ENCODE assay signal across 27 mouse cellular contexts in genomic region chr2:90659639-90660038, GRCm38 (mm10). TPM values are rescaled to one million over a fixed set of nuclear protein-coding genes. Genes with fewer than 3 reads are reported as not detected.
DNase-seq lines count a peak whose midpoint lies in the region; ATAC-seq and TF ChIP-seq lines count a peak whose summit lies in the region.
"Had no signal": no experiment of that assay in that cellular context is flagged by ENCODE, and none has a peak within 500 bp of the region (broad histone marks: within the 10 kb centered on the region; RNA-seq: fewer than 3 reads in every experiment).

No protein-coding gene starts in this region.

- 68% methylated on average over 3 of the region's 3 CpGs for WGBS in embryonic facial prominence, embryonic 13.5 days
- 82% methylated on average over 3 of the region's 3 CpGs for whole genome bisulfite sequencing in embryonic facial prominence, embryonic 10.5 days
- WGBS in liver, embryonic 11.5 days = 76% methylated on average over 3 of the region's 3 CpGs
- WGBS in liver, embryonic 15.5 days (ENCODE audit: insufficient replicate concordance) = 67% methylated on average over 3 of the region's 3 CpGs
- WGBS in hindbrain, embryonic 14.5 days = 70% methylated on average over 3 of the region's 3 CpGs

- ATAC-seq in embryonic facial prominence, embryonic 13.5 days (ENCODE audit: insufficient number of reproducible peaks, insufficient read depth, low FRiP score, low TSS enrichment, low read depth) = 0 out of 2 replicates have a peak, but pooled peaks have one; percentile 10
- no peak for ATAC-seq in liver, embryonic 11.5 days (replicated peaks; ENCODE audit: low FRiP score)
- no peak for ATAC-seq in liver, embryonic 15.5 days (ENCODE audit: insufficient read depth)
- no peak for ATAC-seq in hindbrain, embryonic 14.5 days (ENCODE audit: low FRiP score)
- ATAC-seq: forebrain, embryonic 13.5 days; forebrain, embryonic 16.5 days; hindbrain, postnatal 0 days; inflammation-experienced regulatory T-cells, adult 6 months; Patski had no signal

- no peaks in the 10 kb centered on the region for H3K27me3 ChIP-seq in embryonic facial prominence, embryonic 13.5 days
- no peaks in the 10 kb centered on the region for H3K27me3 ChIP-seq in embryonic facial prominence, embryonic 10.5 days (replicated peaks; ENCODE audit: low read depth, poor library complexity, severe bottlenecking)
- H3K27me3 ChIP-seq in liver, embryonic 11.5 days (replicated peaks; ENCODE audit: control insufficient read depth, insufficient read depth, low read length) = no peaks in the 10 kb centered on the region
- no peaks in the 10 kb centered on the region for H3K27me3 ChIP-seq in MEL (ENCODE audit: control insufficient read depth in 1 of 2, insufficient read depth in 2 of 2, low read length in 2 of 2)
- H3K27me3 ChIP-seq in liver, embryonic 15.5 days = no peaks in the 10 kb centered on the region
- H3K27me3 ChIP-seq in hindbrain, embryonic 14.5 days (ENCODE audit: control insufficient read depth, insufficient read depth, low read length) = no peaks in the 10 kb centered on the region
- H3K27me3 ChIP-seq: forebrain, embryonic 13.5 days; heart, embryonic 15.5 days; hindbrain, embryonic 13.5 days; Patski had no signal

- H3K27ac ChIP-seq in embryonic facial prominence, embryonic 13.5 days = no peak overlapping the region
- no peak overlapping the region for H3K27ac ChIP-seq in embryonic facial prominence, embryonic 10.5 days (replicated peaks)
- H3K27ac ChIP-seq in liver, embryonic 11.5 days (ENCODE audit: low read depth, low read length) = no peak overlapping the region
- H3K27ac ChIP-seq in MEL (ENCODE audit: control insufficient read depth, low read depth, low read length) = peak overlapping the region; percentile 4; the same call in 1 of the 2 replicates
- H3K27ac ChIP-seq in liver, embryonic 15.5 days (replicated peaks) = peak overlapping the region; percentile 46; the same call in 1 of the 2 replicates
- no peak overlapping the region for H3K27ac ChIP-seq in hindbrain, embryonic 14.5 days
- H3K27ac ChIP-seq: forebrain, embryonic 10.5 days; forebrain, embryonic 13.5 days; heart, embryonic 15.5 days; hindbrain, embryonic 10.5 days; hindbrain, embryonic 13.5 days; hindbrain, postnatal 0 days had no signal

- DNase-seq in embryonic facial prominence, embryonic 10.5 days (ENCODE audit: low spot score) = no peak
- DNase-seq in liver, embryonic 11.5 days (ENCODE audit: low spot score) = peak; percentile 24
- no peak for DNase-seq in liver
- no peak for DNase-seq in MEL (ENCODE audit: low read depth, low spot score)
- DNase-seq in hindbrain, embryonic 14.5 days (ENCODE audit: low spot score) = no peak
- DNase-seq in left cerebral cortex, adult 8-10 months (ENCODE audit: low spot score in 2 of 2) = no peak
- DNase-seq: adrenal gland, postnatal 14 days; cerebellum, adult 11 months; cerebellum, adult 2 months; cerebellum, adult 9-11 months; cerebellum, postnatal 25 days; gastrocnemius, postnatal 14 days; heart, adult 11 months; heart, postnatal 10 days; heart, postnatal 36 days had no signal

- H3K9ac ChIP-seq in embryonic facial prominence, embryonic 13.5 days = no peak overlapping the region
- no peak overlapping the region for H3K9ac ChIP-seq in liver, embryonic 11.5 days (ENCODE audit: low read depth, low read length)
- no peak overlapping the region for H3K9ac ChIP-seq in MEL (ENCODE audit: control insufficient read depth, low read depth, low read length, poor library complexity, severe bottlenecking)
- H3K9ac ChIP-seq in liver, embryonic 15.5 days = no peak overlapping the region
- no peak overlapping the region for H3K9ac ChIP-seq in hindbrain, embryonic 14.5 days
- H3K9ac ChIP-seq: forebrain, embryonic 13.5 days; heart, embryonic 15.5 days; hindbrain, embryonic 13.5 days had no signal

- TF ChIP-seq CTCF in MEL (IDR thresholded peaks at IDR 0.05 in 2 of 3, conservative IDR thresholded peaks at IDR 0.05 in 1 of 3; ENCODE audit: control insufficient read depth in 1 of 3, insufficient read depth in 1 of 3, low read depth in 2 of 3, low read length in 3 of 3, poor library complexity in 1 of 3, severe bottlenecking in 1 of 3) = no peak

- no peak for TF ChIP-seq POLR2A in MEL (IDR thresholded peaks at IDR 0.05; ENCODE audit: control insufficient read depth in 1 of 2, insufficient read depth in 1 of 2, low read depth in 1 of 2, low read length in 2 of 2, poor library complexity in 1 of 2)

- H3K4me1 ChIP-seq in embryonic facial prominence, embryonic 13.5 days = peaks cover 11% of the 10 kb centered on the region
- peaks cover 11% of the 10 kb centered on the region for H3K4me1 ChIP-seq in embryonic facial prominence, embryonic 10.5 days
- H3K4me1 ChIP-seq in liver, embryonic 11.5 days (replicated peaks; ENCODE audit: control insufficient read depth, insufficient read depth, low read length) = peaks cover 22% of the 10 kb centered on the region
- H3K4me1 ChIP-seq in MEL (ENCODE audit: control insufficient read depth in 1 of 2, insufficient read depth in 2 of 2, low read length in 2 of 2) = peaks cover 19 to 38% of the 10 kb centered on the region in 2 experiments
- peaks cover 45% of the 10 kb centered on the region for H3K4me1 ChIP-seq in liver, embryonic 15.5 days (replicated peaks)
- no peaks in the 10 kb centered on the region for H3K4me1 ChIP-seq in hindbrain, embryonic 14.5 days (replicated peaks; ENCODE audit: control insufficient read depth, insufficient read depth, low read length)
- H3K4me1 ChIP-seq: forebrain, embryonic 13.5 days; heart, embryonic 15.5 days; hindbrain, embryonic 10.5 days; hindbrain, embryonic 13.5 days had no signal

- H3K79me2 ChIP-seq in MEL (ENCODE audit: control insufficient read depth, insufficient read depth, low read length, poor library complexity) = no peaks in the 10 kb centered on the region; the same call in 1 of the 2 replicates

- no peaks in the 10 kb centered on the region for H3K36me3 ChIP-seq in embryonic facial prominence, embryonic 13.5 days
- H3K36me3 ChIP-seq in embryonic facial prominence, embryonic 10.5 days (replicated peaks) = no peaks in the 10 kb centered on the region
- no peaks in the 10 kb centered on the region for H3K36me3 ChIP-seq in liver, embryonic 11.5 days (ENCODE audit: control insufficient read depth, insufficient read depth, low read length)
- H3K36me3 ChIP-seq in MEL (ENCODE audit: control insufficient read depth in 1 of 2, insufficient read depth in 2 of 2, low read length in 2 of 2) = peaks cover 0 to 33% of the 10 kb centered on the region in 2 experiments; a peak in 2 of 4 replicates
- H3K36me3 ChIP-seq in liver, embryonic 15.5 days (replicated peaks) = no peaks in the 10 kb centered on the region
- H3K36me3 ChIP-seq in hindbrain, embryonic 14.5 days (replicated peaks; ENCODE audit: control insufficient read depth, insufficient read depth) = no peaks in the 10 kb centered on the region
- H3K36me3 ChIP-seq: forebrain, embryonic 10.5 days; heart, embryonic 15.5 days; hindbrain, embryonic 10.5 days; hindbrain, embryonic 13.5 days had no signal

- no peak overlapping the region for H3K4me3 ChIP-seq in embryonic facial prominence, embryonic 13.5 days
- no peak overlapping the region for H3K4me3 ChIP-seq in embryonic facial prominence, embryonic 10.5 days
- no peak overlapping the region for H3K4me3 ChIP-seq in liver, embryonic 11.5 days (ENCODE audit: low read depth, low read length)
- H3K4me3 ChIP-seq in MEL (ENCODE audit: control insufficient read depth in 1 of 2, insufficient read depth in 1 of 2, low read depth in 2 of 2, low read length in 2 of 2) = no peak overlapping the region
- no peak overlapping the region for H3K4me3 ChIP-seq in liver, embryonic 15.5 days (replicated peaks)
- no peak overlapping the region for H3K4me3 ChIP-seq in hindbrain, embryonic 14.5 days (replicated peaks; ENCODE audit: low read length)
- H3K4me3 ChIP-seq: forebrain, embryonic 10.5 days; forebrain, embryonic 13.5 days; heart, embryonic 15.5 days; hindbrain, embryonic 10.5 days; hindbrain, embryonic 13.5 days had no signal

- TF ChIP-seq RAD21 in MEL (IDR thresholded peaks at IDR 0.05; ENCODE audit: low read depth, low read length) = no peak

- TF ChIP-seq EP300 in MEL (IDR thresholded peaks at IDR 0.05; ENCODE audit: low read depth in 1 of 2, low read length in 2 of 2) = no peak

- no peak overlapping the region for H3K4me2 ChIP-seq in embryonic facial prominence, embryonic 13.5 days
- no peak overlapping the region for H3K4me2 ChIP-seq in liver, embryonic 11.5 days
- no peak overlapping the region for H3K4me2 ChIP-seq in liver, embryonic 15.5 days
- no peak overlapping the region for H3K4me2 ChIP-seq in hindbrain, embryonic 14.5 days (replicated peaks)
- H3K4me2 ChIP-seq: forebrain, embryonic 13.5 days; heart, embryonic 11.5 days; heart, embryonic 15.5 days; hindbrain, embryonic 13.5 days had no signal

- H3K9me3 ChIP-seq in embryonic facial prominence, embryonic 13.5 days = no peaks in the 10 kb centered on the region
- H3K9me3 ChIP-seq in embryonic facial prominence, embryonic 10.5 days = no peaks in the 10 kb centered on the region
- no peaks in the 10 kb centered on the region for H3K9me3 ChIP-seq in liver, embryonic 11.5 days (ENCODE audit: control insufficient read depth, low read length)
- H3K9me3 ChIP-seq in MEL (replicated peaks; ENCODE audit: insufficient read depth, low read length) = no peaks in the 10 kb centered on the region
- H3K9me3 ChIP-seq in liver, embryonic 15.5 days (replicated peaks) = no peaks in the 10 kb centered on the region
- no peaks in the 10 kb centered on the region for H3K9me3 ChIP-seq in hindbrain, embryonic 14.5 days (ENCODE audit: control insufficient read depth, low read length)
- H3K9me3 ChIP-seq: forebrain, embryonic 10.5 days; forebrain, embryonic 13.5 days; heart, embryonic 15.5 days; hindbrain, embryonic 10.5 days; hindbrain, embryonic 13.5 days had no signal

TF ChIP-seq in MEL, 35 proteins besides CTCF, POLR2A, EP300 and RAD21 (continues in another document):
- TF ChIP-seq MAFK (IDR thresholded peaks at IDR 0.05; ENCODE audit: borderline replicate concordance, low read depth, low read length) (no peak), JUND (IDR thresholded peaks at IDR 0.05; ENCODE audit: low read depth, low read length) (no peak), MYC (IDR thresholded peaks at IDR 0.05; ENCODE audit: low read depth, low read length) (no peak), KAT2A (conservative IDR thresholded peaks at IDR 0.05; ENCODE audit: low read depth, low read length) (no peak)

RNA-seq across cellular contexts. Expression of gene Nup160, which starts 17.4 kb away (rescaled TPM):
- polyA plus RNA-seq in embryonic facial prominence, embryonic 13.5 days (2015; fragmentation: Nextera tagmentation; extraction: Ambion mirVana) = 43.6 and 44.6 TPM in 2 replicates
- 71.3 and 73.0 TPM in 2 replicates for polyA plus RNA-seq in embryonic facial prominence, embryonic 10.5 days (2016; fragmentation: Nextera tagmentation; extraction: Ambion mirVana)
- 83.8 and 88.0 TPM in 2 replicates for polyA plus RNA-seq in liver, embryonic 11.5 days (2014; fragmentation: Nextera tagmentation; extraction: Ambion mirVana)
- 43.8 and 53.4 TPM in 2 replicates for total RNA-seq in MEL (2012; rRNA removed)
- polyA plus RNA-seq in MEL (2012; ENCODE audit: insufficient read depth in 1 of 2, insufficient read length in 2 of 2, low read depth in 1 of 2, low replicate concordance in 2 of 2, missing spikeins in 1 of 2) = 10 to 100 TPM; 63.8 to 91.4 TPM
- 30.4 and 31.6 TPM in 2 replicates for polyA plus RNA-seq in liver, embryonic 15.5 days (2015; fragmentation: Nextera tagmentation; extraction: Ambion mirVana)
- polyA plus RNA-seq in hindbrain, embryonic 14.5 days (2014; fragmentation: Nextera tagmentation; extraction: Ambion mirVana) = 27.6 and 29.9 TPM in 2 replicates
- 10 to 100 TPM; 19.2 to 25.0 (median 20.2) TPM for total RNA-seq in left cerebral cortex, adult 8-10 months (2022)

Comparison
In these comparisons a context has a peak if more than half of its experiments do, and no peak if none do; other contexts are left out.
1. H3K27ac ChIP-seq: peak in MEL (single experiment) and liver, embryonic 15.5 days (single experiment); none in embryonic facial prominence, embryonic 13.5 days (single experiment), embryonic facial prominence, embryonic 10.5 days (single experiment), liver, embryonic 11.5 days (single experiment) and hindbrain, embryonic 14.5 days (single experiment).